Mouse (Mus musculus): ENCODE data around the gene Creb5.

GRCm38 (mm10) chr6:53289659-53290058 is 2.6 kb downstream of the Creb5 start:
- TF ChIP-seq CTCF (IDR thresholded peaks at IDR 0.05) (no peak), EP300 (IDR thresholded peaks at IDR 0.05) (no peak)

All from lung, postnatal 0 days (tissue).